Mouse (Mus musculus) embryo, embryonic 10 days (tissue): ENCODE data around the gene Xylt1.

Source experiments
- DNase-seq: peaks from one replicate; pipeline ENCODE4 v3.0.0-alpha.2; 2015; ENCODE audit warnings: low spot score

Gene Xylt1

GRCm38 (mm10) chr7:117564627-117565026, 183.8 kb downstream of the Xylt1 start:
- no peak for DNase-seq

DNA sequence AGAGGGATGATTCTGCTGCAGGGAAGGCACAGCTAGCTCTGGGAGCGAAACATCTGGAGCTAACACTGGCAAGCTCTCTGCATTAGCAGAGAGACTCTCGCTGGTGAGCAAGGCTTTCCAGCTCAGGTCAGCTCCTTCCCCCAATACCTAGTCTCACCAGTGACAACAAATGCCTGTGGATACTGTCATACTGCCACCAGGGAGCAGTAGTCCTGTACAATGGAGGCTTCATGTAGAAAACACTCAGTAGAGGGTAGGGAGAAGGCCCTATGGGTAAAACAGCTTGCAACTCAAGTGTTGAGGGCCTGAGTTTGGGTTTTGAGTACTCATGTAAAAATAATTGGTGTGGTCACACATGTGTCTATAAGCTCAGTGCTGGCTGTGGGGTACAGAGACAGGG, 185.3 kb downstream of the Xylt1 start:
- DNase-seq: no peak

DNA sequence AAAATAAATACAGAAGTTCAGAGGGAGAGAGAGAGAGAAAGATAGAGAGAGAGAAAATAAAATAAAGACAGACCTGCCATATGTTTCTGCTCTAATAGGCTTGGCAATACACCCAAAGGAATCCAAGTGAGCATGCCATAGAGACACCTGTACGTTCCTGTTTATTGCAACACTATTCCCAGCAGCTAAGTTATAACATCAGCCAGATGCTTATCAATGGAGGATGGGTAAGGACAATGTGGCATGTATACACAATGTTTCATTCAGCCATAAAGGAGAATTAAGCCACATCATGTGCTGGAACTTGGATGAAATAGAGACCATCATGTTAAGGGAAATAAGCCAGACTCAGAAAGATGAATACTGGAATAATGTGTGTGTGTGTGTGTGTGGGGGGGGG, 186.1 kb downstream of the Xylt1 start:
- no peak for DNase-seq

- no peak for DNase-seq
Measured at GRCm38 (mm10) chr7:117567252-117567651, 186.5 kb downstream of the Xylt1 start.

DNA sequence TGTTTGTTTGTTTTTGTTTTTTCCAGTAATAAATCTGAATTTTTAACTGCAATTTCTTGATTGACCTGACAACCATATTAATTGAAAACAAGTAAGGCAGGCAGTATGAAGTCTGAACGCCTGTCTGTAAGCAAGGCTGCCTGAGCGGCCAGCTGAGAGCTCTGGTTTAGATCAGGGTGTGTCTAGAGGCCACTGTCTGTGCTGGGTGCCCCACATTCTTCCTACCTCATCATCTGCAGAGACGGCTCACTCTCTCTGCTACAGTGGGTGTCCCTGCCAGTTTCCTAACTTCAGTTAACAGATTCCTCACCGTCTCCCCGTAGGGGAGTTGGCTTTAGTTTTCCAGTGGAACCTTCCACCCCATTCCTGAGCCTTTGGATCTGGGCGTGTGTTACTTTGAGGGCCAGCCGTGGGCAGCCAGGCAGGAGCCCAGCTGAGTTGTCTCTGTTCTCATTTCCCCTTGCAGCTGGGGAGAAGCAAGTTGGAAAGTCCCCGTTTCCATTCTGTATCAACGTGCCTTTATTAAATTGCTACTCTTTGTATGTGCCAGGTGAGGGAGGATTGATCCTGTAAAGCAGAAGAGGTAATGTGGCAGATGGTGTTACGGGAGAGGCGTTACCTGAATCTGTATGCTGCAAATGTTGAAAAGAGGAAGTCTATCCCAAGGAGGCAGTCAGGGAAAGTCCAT, 187.0 kb downstream of the Xylt1 start:
- DNase-seq: no peak

DNA sequence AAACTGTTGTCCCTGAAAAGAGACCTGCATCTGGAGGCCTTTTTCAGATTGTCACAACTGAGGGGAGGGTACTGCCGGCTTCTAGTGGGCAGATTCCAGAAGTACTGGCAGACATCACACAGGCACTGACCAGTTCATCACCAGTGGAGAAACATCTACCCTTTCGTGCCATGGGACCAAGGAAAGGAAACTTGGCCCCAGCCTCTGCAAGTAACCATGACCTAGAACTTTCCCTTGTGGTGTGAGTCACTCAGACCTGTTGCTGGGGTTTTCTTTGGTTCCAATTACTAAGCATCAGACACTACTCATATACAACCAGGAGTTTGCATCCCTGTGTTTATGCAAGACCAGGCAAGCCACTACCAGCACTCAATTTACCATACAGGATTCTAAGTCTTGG, 190.4 kb downstream of the Xylt1 start:
- DNase-seq: no peak

GRCm38 (mm10) chr7:117571713-117572112, 190.9 kb downstream of the Xylt1 start:
- no peak for DNase-seq

DNA sequence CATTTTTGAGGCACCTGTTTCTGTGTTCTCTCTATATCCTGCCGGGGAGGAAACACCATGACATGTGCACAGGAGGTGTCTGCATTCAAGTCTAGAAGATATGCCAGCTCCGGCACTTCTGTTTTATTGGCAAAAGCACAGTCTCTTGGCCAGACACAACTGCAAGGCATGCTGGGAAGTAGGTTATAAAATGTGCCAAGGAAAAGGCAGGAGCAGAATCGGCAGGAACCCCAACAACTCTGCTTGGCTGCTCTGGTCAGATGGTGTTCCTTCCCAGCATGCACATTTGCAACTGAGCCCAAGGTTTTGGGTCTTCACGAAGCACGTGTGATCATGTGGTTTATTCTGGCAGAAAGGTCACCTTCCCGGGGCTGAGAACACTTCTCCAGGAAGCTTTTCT, 192.4 kb downstream of the Xylt1 start:
- DNase-seq: no peak

- no peak for DNase-seq
Measured at GRCm38 (mm10) chr7:117575417-117575816, 194.6 kb downstream of the Xylt1 start.

- DNase-seq: no peak
Measured at GRCm38 (mm10) chr7:117577035-117577434, 196.3 kb downstream of the Xylt1 start.

DNA sequence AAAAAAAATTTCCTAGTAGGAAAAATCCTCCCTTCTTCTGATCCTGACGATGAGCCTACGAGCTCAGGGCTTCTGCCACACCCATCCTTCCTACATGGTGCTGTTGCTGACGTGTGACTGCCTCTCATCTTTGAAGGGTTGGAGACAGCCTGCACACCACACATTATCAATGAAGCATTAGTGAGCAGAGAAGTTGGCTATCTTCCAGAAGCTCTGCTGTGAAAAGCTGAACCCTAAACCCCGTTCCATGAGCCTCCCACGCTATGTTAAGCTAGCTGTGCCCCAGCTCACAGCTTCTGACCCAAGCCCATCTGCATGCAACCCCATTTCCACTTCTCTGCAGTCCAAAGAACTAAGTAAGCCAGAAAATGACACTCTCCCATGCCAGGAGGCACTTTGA, 204.4 kb downstream of the Xylt1 start:
- DNase-seq: no peak

GRCm38 (mm10) chr7:117586811-117587210, 206.0 kb downstream of the Xylt1 start:
- DNase-seq: no peak

DNA sequence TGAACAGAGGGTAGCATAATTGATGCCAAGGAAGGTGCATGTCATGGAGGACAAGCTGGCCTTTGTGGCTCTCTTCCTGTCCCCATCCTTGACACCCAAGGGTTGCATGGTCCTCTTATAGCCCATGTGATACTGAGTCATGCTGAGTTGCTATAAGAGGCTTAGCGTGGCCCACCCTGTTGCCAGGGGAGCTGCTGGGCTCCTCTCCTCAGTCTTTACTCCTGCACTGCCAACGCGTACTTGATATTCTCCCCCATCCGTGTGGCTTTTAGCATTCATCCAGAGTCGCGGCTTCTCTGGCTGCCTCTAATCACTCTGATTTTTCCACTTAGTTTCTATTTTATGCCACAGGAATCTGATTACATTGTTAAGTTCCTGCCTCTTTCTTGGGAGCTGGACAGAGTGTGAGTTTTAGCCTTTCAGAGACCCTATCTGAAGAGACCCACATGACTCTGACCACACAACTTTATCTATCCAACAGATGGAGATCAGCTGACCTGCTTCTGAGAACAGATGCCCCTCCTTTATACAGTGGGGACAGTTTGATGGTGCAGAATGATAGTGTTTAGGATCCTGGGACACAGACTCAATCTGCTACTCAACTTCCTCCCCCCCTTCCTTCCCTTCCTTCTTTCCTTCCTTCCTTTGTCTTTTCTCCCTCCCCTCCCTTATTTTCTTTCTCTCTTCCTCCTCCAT, 206.6 kb downstream of the Xylt1 start:
- DNase-seq: no peak

- DNase-seq: no peak
Measured at GRCm38 (mm10) chr7:117588426-117588825, 207.6 kb downstream of the Xylt1 start.

DNA sequence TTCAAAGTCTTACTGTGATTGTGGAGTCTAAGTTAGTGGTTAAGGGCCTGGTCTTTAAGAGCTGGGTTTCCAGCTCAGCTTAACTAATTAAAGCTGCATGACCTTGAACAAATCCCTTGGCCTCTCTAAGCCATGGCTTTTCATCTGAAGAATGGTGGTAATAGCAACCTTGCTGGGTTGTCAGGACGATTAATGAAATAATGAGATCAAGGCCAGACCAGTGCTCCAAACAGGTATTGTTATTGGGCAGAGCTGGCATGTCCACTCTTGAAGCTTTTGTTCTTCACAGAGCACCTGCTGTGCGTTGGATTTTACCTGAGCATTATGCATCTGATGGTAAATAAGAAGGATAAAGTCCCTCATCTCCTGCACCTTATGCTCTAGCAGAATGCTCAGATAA, 208.6 kb downstream of the Xylt1 start:
- DNase-seq: peak; percentile 37

- DNase-seq: no peak
Measured at GRCm38 (mm10) chr7:117589820-117590219, 209.0 kb downstream of the Xylt1 start.

DNA sequence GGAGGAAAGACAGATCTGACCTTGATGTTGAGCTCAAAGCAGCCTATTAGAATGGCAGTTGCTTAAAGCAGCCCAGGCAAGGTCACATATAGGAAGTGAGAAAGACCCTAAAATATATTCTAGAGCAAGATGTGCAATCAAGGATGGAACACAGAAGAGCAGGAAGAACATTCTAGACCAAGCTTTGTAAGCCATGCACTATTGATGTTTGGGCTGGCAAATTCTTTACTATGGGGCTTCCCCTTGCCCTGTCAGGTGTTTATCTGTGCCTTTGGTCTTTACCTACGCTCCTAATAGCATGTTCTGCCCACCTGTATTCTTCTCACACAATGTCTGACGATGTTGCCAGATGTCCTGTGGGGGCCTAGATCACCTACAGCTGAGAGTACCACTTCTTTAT, 213.4 kb downstream of the Xylt1 start:
- DNase-seq: no peak

DNA sequence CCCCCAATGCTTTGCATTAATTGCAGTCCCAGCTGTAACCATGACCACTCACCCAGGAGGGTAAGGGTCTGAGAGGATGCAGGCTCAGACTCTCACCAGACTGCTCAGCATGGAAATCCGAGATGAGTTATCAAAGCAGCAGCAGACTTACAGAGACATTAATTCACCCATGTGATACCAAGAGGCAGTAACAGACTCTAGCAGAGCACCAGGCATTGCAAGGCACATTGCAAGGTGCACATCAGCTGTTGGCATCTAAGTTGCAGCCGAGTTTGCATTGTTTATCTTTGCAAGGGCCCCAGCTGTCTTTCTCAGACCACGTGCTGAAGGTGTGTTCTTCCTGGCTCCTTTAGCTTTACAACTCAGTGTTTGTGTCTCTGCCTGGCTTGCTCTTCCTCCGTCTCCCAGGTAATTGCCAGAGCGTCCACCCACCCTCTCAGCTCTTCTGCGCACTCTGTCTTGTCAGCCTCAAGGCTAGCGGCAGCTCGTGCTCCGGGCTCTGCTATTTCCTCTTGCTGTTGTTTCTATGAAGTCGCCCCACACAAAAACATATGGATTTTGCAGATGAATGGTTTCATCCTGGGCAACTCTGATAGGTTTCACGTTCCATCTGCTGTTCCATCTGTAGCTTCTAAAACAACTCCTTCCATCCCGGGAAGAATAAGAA, 214.4 kb downstream of the Xylt1 start:
- DNase-seq: no peak

DNA sequence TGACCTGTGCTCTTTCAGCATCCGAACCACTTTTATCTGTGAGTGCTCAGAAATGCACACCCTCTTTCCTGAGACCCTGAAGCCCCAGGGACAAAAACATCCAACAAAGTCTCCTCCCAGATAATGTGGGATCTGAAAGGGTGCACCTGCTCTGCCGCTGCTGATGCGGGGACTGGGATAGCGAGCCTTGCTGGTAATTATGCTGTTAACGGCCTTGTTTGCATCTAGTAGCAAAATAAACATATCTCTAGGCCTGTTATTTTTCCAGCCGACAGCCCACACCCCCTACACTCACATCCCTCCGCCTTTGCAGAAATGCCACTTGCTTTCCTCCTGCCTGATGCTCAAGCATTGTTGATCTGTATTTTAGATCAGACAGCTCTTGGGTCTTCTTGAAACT, 219.7 kb downstream of the Xylt1 start:
- no peak for DNase-seq

- peak; percentile 9 for DNase-seq
Measured at GRCm38 (mm10) chr7:117610439-117610838, 229.7 kb downstream of the Xylt1 start.

- no peak for DNase-seq
Measured at GRCm38 (mm10) chr7:117612788-117613473, 232.2 kb downstream of the Xylt1 start.

DNA sequence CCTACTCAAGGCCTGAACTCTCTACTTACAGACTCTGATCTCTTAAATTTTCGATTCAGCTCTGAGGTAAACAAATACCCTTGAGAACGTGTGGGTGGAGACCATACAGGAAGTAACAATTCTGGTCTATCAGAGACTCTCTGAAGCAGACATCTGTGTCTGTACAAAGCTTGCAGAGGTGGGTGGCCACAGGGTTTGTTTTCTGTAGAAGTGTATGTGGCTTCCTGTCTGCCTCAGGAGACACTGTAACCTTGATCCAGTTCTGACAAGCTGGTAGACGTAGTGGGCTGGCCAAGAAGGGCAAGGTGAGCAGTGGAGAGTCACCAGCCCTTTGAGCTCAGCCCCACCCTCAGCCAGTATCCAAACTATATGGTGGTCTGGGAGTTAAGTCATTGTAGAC, 233.0 kb downstream of the Xylt1 start:
- no peak for DNase-seq

DNA sequence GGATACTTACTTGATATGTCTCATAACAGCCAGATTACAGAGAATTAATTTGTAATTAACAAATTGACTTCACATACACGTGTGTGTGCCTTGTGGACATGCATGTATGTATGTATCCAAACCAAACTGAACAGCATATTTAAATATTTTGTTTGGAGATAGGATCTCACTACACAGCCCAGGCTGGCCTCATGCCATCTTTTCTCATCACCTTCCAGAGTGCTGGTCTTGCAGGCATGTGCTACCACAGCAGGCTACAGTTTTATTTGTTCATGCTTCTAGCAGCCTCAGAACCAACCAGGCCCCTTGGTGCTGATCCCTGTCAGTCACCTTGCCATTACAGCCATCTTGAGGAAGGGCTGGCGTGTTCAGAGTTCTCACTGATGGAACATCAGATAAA, 233.6 kb downstream of the Xylt1 start:
- no peak for DNase-seq
